Mouse (Mus musculus) left cerebral cortex, adult 2 months (tissue): ENCODE data around the gene Pbp2. TPM values are rescaled to one million over a fixed set of nuclear protein-coding genes. Genes with fewer than 3 reads are reported as not detected.

Experiments used
- DNase-seq, 2 experiments: peaks; one replicate each; pipeline ENCODE4 v3.0.0; 2021 to 2022; ENCODE audit warnings: low spot score in 2 of 2, mixed read lengths in 1 of 2; ENCODE audit errors: extremely low spot score in 1 of 2
- H3K27ac ChIP-seq: fragments of 200-600 bp; 2 replicates; pipeline ENCODE4 v1.8.1; 2022
- H3K4me3 ChIP-seq: fragments of 200-600 bp; 2 replicates; pipeline ENCODE4 v1.8.1; 2022
- CTCF ChIP-seq: fragments of 200-600 bp; IDR thresholded peaks from 2 replicates; pipeline ENCODE4 v1.8.1; 2022; ENCODE audit warnings: antibody characterized with exemption, mild to moderate bottlenecking, moderate library complexity
- intact Hi-C: fragments of 180-260 bp; cut with DNase I; formaldehyde crosslinking; loops from one replicate; pipeline ENCODE4 v1.15.1; 2025
- total RNA-seq, 2 experiments: library from RNA; stranded (reverse); gene quantifications; 2 replicates each; pipeline ENCODE4 v1.2.3; 2021

Pbp2 gene
- total RNA-seq, 2 experiments from 2014 or later, result 0.28 to 0.54 TPM

GRCm38 (mm10) chr6:135296267-135296666 lies 13.9 kb downstream of the Pbp2 start:
- intact Hi-C loops, result no loop called here
- TF ChIP-seq CTCF, result no peak
- Histone ChIP-seq H3K4me3 (no peak overlapping the region), H3K27ac (no peak overlapping the region)
- no peak for DNase-seq

- no peak for TF ChIP-seq CTCF
- DNase-seq, result no peak
- H3K4me3 ChIP-seq, result no peak overlapping the region
- H3K27ac ChIP-seq, result peak overlapping the region; percentile 30
- intact Hi-C loops, result no loop called here
Observed at GRCm38 (mm10) chr6:135295082-135295861, 14.9 kb downstream of the Pbp2 start.

- H3K27ac ChIP-seq, result no peak overlapping the region
- no peak for TF ChIP-seq CTCF
- H3K4me3 ChIP-seq, result no peak overlapping the region
- intact Hi-C loops, result no loop called here
- no peak for DNase-seq
Observed at GRCm38 (mm10) chr6:135294150-135294549, 16.1 kb downstream of the Pbp2 start.

- Histone ChIP-seq H3K27ac (no peak overlapping the region), H3K4me3 (no peak overlapping the region)
- DNase-seq, result no peak
- TF ChIP-seq CTCF, result no peak
- intact Hi-C loops, result no loop called here
Observed at GRCm38 (mm10) chr6:135292391-135292790, 17.8 kb downstream of the Pbp2 start.

DNA sequence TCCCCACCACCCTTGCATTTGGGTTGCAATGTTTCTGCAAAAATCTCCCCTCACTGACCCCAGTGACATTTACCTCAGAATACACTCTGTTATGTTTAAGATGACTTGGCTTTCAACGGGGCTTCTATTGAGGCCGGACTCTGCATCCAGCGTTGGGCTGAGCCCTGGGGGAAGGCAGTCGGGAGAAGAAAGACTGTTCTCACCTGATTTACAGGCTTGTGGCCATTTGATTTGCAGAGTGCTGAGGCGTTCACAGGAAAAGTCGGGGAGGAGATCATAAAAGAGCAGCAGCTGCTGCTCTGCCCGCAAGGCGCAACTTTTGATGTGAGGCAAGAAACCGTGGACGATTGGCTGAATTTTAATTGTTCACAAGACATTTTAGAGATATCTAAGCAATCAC lies 30.3 kb downstream of the Pbp2 start:
- no peak for DNase-seq
- H3K4me3 ChIP-seq, result no peak overlapping the region
- intact Hi-C loops, result no loop called here
- no peak for TF ChIP-seq CTCF
- no peak overlapping the region for H3K27ac ChIP-seq

- H3K27ac ChIP-seq, result no peak overlapping the region
- DNase-seq, result no peak
- H3K4me3 ChIP-seq, result no peak overlapping the region
- intact Hi-C loops, result no loop called here
- no peak for TF ChIP-seq CTCF
Observed at GRCm38 (mm10) chr6:135279286-135279685, 30.9 kb downstream of the Pbp2 start.

GRCm38 (mm10) chr6:135278302-135278701 lies 31.9 kb downstream of the Pbp2 start:
- DNase-seq, result no peak
- no peak overlapping the region for H3K27ac ChIP-seq
- no peak overlapping the region for H3K4me3 ChIP-seq
- no peak for TF ChIP-seq CTCF
- intact Hi-C loops, result no loop called here

DNA sequence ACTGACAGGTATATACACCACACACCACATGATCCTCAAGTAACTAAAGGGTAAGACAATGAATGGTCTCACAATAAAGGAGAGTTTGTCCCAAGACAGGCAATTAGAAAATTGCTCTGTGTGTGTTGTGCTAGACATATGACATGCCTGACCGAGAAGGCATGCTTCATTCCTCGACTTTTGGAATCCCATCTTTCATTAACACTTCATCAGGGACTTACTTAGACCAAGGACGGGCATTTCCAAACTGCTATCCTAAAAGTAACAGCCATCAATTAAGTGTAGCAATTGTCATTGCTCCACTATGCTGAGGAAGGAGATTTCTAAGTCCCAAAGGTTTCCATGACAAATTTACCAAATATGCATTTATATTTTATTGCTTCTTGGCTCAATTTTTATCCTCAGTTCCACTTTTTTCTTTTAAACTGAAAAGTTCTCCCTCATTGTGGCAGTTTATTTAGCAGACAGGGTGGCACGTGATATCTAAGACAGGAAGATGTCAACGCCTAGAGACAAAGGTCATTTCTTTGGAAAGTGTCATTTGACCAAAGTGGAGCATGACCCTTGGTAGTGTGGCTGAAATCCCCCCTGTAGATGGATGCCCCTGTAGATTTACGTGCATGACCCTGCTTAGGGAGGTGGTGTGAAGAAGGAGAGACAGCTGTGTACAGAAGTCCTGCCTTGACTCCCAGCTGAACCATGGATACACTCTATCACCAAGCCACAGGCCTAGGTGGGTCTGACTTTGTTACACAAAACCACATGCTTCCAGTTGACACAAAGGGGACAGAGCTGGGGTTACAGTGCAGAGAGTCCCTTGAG lies 33.5 kb downstream of the Pbp2 start:
- TF ChIP-seq CTCF, result no peak
- no peak overlapping the region for H3K4me3 ChIP-seq
- no peak for DNase-seq
- no peak overlapping the region for H3K27ac ChIP-seq
- intact Hi-C loops, result no loop called here

GRCm38 (mm10) chr6:135275231-135275630 lies 35.0 kb downstream of the Pbp2 start:
- intact Hi-C loops, result no loop called here
- no peak for DNase-seq
- H3K4me3 ChIP-seq, result no peak overlapping the region
- TF ChIP-seq CTCF, result no peak
- H3K27ac ChIP-seq, result no peak overlapping the region

DNA sequence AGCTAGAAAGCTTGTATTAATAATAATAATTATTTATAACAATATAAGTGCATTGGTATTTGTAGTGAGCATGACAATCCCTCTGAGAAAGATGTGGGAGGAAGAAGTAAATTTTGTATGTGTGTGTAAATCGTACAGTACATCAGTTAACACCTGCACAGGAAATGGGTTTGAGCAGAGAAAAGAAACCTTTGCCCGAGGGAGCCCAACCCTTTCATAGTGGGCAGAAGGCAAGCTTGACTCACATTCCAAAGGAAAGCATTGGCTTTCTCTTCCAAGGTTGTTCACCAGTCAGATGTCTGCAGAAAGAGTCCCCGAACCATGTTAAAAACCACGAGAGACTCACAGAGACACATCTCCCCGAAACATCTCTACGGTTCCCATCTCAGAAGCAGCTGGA lies 37.1 kb downstream of the Pbp2 start:
- intact Hi-C loops, result no loop called here
- no peak for TF ChIP-seq CTCF
- DNase-seq, result no peak
- no peak overlapping the region for H3K4me3 ChIP-seq
- no peak overlapping the region for H3K27ac ChIP-seq

- Histone ChIP-seq H3K4me3 (no peak overlapping the region), H3K27ac (no peak overlapping the region)
- DNase-seq, result no peak
- TF ChIP-seq CTCF, result no peak
- intact Hi-C loops, result no loop called here
Observed at GRCm38 (mm10) chr6:135271761-135272160, 38.4 kb downstream of the Pbp2 start.

DNA sequence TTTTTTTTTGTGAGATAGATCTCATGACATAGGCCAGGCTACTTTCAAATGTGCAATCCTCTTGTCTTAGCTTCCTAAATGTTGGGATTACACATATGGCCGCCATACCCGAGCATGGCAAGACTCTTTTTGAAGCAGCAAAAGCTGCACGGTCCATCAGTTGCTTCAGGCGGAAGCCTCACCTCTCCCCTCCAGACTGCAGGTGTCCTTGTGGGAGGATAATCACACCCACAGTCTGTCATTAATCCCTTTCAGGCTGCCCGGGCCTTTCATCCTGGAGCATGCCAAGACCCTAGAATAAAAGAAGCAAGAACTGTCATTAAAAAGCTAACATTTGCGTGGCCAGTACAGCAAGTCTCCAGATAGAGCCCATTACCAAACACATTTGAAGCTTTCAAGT lies 40.6 kb downstream of the Pbp2 start:
- no peak for TF ChIP-seq CTCF
- no peak for DNase-seq
- no peak overlapping the region for H3K4me3 ChIP-seq
- intact Hi-C loops, result no loop called here
- no peak overlapping the region for H3K27ac ChIP-seq

GRCm38 (mm10) chr6:135268392-135268791 lies 41.8 kb downstream of the Pbp2 start:
- no peak for TF ChIP-seq CTCF
- Histone ChIP-seq H3K27ac (no peak overlapping the region), H3K4me3 (no peak overlapping the region)
- no peak for DNase-seq
- intact Hi-C loops, result no loop called here
